Mouse (Mus musculus): ENCODE data around the gene Ankk1.

DNA sequence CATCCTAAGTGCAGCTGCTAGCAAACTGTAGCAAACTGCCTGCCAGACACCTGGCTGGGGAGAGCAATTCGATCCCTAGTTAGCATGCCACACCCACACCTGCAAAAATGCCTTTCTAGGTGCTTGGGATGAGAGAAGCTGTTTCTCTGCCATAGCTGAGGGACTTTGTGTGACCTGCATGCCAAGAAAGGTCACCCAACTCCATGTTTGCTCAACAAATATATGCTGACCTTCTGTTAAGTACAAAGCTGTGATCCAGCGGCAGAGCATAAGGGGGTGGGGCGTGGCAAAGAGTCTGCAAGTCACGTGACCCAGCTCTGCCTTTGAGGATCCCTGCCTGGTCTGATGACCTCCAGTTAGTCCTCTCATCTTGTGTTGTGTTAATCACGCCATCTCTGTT is 61.1 kb downstream of the Ankk1 start:
- no peak for TF ChIP-seq CTCF (IDR thresholded peaks at IDR 0.05)
- no peak for TF ChIP-seq EP300 (IDR thresholded peaks at IDR 0.05)

Data from lung, postnatal 0 days (tissue).